Mouse (Mus musculus) erythroblast, embryonic 14.5 days (primary cell): ENCODE measurements around the gene Atpif1.

Experiments
- GATA1 ChIP-seq: IDR thresholded peaks from 2 replicates; pipeline ENCODE4 v1.6.1; 2012; ENCODE audit warnings: low read length, inconsistent platforms, mixed read lengths
- TAL1 ChIP-seq: IDR thresholded peaks from 3 replicates; pipeline ENCODE4 v1.6.1; 2012; ENCODE audit warnings: low read length, inconsistent platforms, mixed read lengths

- TF ChIP-seq GATA1 (no peak), TAL1 (no peak)
Measured at GRCm38 (mm10) chr4:132482956-132483608, 50.4 kb downstream of the Atpif1 start.
